Mouse (Mus musculus) ES-E14 (cell line): Measurements from ENCODE around the gene Brms1.

Source experiments
- CHD2 ChIP-seq: IDR thresholded peaks from 2 replicates; pipeline ENCODE4 v1.6.1; 2014; ENCODE audit warnings: mild to moderate bottlenecking, low read depth, low read length, inconsistent platforms
- ZC3H11A ChIP-seq: IDR thresholded peaks from 2 replicates; pipeline ENCODE4 v1.6.1; 2012; ENCODE audit warnings: low read depth, mild to moderate bottlenecking, inconsistent platforms, low read length, borderline replicate concordance

DNA sequence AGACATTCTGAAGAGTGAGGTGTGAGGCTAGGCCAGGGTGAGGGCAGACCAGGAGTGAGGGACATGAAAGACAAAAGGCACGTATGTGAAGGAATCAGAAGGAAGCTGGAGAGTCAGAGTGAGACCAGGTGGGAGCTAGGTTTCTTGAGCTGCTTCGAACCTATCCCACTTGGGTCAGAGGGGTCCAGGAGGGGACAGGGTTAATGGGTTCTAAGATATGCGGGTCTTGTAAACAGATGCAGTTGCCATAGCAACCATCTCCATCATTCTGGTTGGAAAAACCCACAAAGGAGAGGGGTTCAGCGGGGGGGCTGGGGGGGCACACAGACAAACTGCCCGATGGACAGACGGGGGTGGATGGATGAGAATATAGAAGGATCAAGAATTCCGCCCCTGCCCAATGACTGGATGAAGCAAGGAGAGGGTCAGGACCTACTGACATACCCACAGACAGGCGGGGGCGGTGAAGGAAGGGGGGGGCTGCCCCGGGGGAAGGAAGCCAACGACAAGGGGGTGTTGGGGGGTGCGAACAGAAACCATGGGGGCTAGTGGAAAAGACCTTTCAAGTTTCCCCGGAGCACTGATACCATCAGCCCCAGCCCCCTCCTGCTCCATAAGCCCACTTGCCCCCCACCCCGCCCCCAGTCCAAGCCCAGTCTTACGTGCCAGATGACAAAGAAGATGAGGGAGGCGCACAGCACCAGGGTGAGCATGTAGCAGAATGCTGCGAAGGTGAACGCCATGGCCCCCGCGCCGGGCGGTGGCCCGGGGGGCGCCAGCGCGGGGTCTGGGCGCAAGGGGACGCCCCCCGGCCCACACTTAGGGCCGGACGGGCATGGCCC is 56.6 kb downstream of the Brms1 start:
- TF ChIP-seq ZC3H11A: no peak
- no peak for TF ChIP-seq CHD2
